Mouse (Mus musculus) v-Abl transformed pro-B cells (cell line): ENCODE data around the gene Sdc3.

ENCODE experiments used
- in situ Hi-C, 2 experiments: fragments of 400-800 bp; cut with MboI; formaldehyde crosslinking; loops; one replicate each; pipeline ENCODE4 v1.15.1; 2025; ENCODE audit not compliant: unreplicated experiment in 2 of 2

Gene Sdc3

DNA sequence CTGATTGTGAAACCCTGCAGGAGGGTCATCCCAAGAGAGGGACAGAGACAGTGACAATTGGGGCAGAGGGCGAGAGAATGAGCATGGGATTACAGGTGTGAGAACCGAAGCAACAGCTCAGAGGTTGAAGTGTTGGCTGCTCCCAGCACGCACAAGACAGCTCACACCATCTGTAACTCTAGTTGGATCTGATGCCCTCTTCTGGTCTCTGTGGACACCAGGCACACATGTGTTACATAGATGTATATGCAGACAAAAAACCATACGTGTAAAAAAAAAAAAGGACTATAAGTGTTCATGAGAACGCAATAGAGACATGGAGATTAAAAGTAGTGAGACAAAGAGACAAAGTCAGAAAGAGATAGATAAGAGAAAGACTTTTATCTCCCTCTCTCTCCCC, 76.5 kb downstream of the Sdc3 start:
- in situ Hi-C loops: no loop called here

GRCm38 (mm10) chr4:130872414-130872813, 80.1 kb downstream of the Sdc3 start:
- in situ Hi-C loops: no loop called here

DNA sequence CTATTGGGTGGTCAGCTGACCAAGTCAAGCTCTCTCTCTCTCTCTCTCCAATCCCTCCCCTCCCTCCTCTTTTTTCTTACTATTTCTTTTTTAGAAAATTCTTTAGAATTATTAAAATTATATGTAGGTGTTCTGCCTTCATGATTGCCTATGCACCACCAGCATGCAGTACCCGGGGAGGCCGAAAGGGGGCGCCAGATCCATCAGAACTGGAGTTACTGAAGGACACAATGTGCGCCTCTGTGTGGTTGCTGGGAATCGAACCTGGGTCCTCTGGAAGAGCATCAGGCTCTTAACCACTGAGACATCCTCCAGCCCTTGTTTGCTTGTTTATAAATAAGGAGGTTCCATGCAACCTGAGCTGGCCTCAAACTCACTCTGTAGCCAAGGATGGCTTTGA, 81.1 kb downstream of the Sdc3 start:
- in situ Hi-C loops: no loop called here

DNA sequence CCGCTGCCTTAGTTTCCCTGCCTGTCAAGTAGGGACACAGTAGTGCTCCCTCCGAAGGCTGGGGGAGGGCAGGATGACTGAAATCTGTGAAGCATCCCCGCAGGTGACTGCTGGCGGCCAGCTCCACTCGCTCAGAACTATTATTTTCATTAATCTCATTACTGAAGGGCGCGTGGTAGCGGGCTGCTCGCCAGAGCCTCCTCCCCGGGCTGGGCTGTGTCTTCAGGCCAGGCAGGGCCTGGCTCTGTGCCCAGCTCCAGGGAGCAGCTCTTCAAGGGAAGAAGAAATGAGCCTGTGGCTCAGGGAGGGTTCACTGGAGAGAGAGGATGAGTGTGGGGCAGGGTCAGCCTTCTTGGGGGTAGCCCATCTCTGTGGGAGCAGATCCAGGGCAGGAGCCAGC, 82.3 kb downstream of the Sdc3 start:
- in situ Hi-C loops: no loop called here
